Mouse (Mus musculus) heart, adult 2 months (tissue): Measurements from ENCODE around the gene Arhgef15.

Experiments
- CTCF ChIP-seq: fragments of 200-600 bp; IDR thresholded peaks from 2 replicates; pipeline ENCODE4 v1.8.1; 2022; ENCODE audit warnings: antibody characterized with exemption, mild to moderate bottlenecking, moderate library complexity
- EP300 ChIP-seq: fragments of 200-500 bp; IDR thresholded peaks from 2 replicates; pipeline ENCODE4 v1.6.1; 2011; ENCODE audit warnings: low read depth, low read length, control low read depth; ENCODE audit not compliant: insufficient read depth
- POLR2A ChIP-seq: fragments of 200-500 bp; IDR thresholded peaks from 2 replicates; pipeline ENCODE4 v1.6.1; 2011; ENCODE audit warnings: mild to moderate bottlenecking, low read depth, low read length, control low read depth; ENCODE audit not compliant: insufficient read depth

DNA sequence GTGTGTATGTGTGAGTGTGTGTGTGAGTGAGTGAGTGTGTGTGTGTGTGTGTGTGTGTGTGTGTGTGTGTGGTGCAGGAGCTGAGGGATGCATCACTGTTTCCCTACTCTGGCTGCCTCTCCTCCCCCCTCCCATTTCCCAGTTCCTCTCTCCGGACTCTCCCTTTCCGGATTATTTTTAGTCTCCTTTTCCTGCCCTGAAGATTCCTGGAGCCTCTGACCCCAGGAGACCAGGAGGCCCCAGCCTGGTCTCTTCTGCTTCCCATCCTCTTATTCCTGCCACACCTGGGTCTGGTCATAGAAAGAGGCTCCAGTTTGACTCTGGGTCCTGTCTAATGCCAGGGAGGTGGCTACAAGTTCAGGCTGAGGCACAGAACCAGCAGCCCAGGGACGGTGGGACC, 1.2 kb downstream of the Arhgef15 start:
- TF ChIP-seq CTCF: no peak
- TF ChIP-seq POLR2A: peak; percentile 51
- peak; percentile 81 for TF ChIP-seq EP300
